Mouse (Mus musculus) myocyte (in vitro differentiated cells): ENCODE measurements at regions not wholly inside any gene's neighbourhood (a gene's known extent, or its start where the extent isn't known, plus 50 kb on each side); places are given as distances from the start of the nearest gene placed in this dataset.

ENCODE experiments used
- E2F4 ChIP-seq: IDR thresholded peaks from one replicate; pipeline ENCODE4 v1.6.1; 2011; ENCODE audit warnings: mild to moderate bottlenecking, control low read depth, moderate library complexity; ENCODE audit not compliant: insufficient read depth
- MYOD1 ChIP-seq, 3 experiments: IDR thresholded peaks; one replicate each; pipeline ENCODE4 v1.6.1; 2011; ENCODE audit warnings: control low read depth in 2 of 3, low read depth in 2 of 3, mild to moderate bottlenecking in 2 of 3, moderate library complexity in 1 of 3; ENCODE audit not compliant: insufficient read length in 2 of 3, control insufficient read depth in 1 of 3
- POLR2A ChIP-seq: IDR thresholded peaks from one replicate; pipeline ENCODE4 v1.6.1; 2011; ENCODE audit warnings: low read depth, mild to moderate bottlenecking, control low read depth, moderate library complexity; ENCODE audit not compliant: insufficient read length
- POLR2AphosphoS2 ChIP-seq: IDR thresholded peaks from one replicate; pipeline ENCODE4 v1.6.1; 2011; ENCODE audit warnings: low read depth, control low read depth; ENCODE audit not compliant: insufficient read length
- SRF ChIP-seq: IDR thresholded peaks from one replicate; pipeline ENCODE4 v1.6.1; 2011; ENCODE audit warnings: low read depth; ENCODE audit not compliant: control insufficient read depth, insufficient read length

- no peak for TF ChIP-seq POLR2AphosphoS2
- TF ChIP-seq SRF, result no peak
- no peak for TF ChIP-seq POLR2A
- TF ChIP-seq MYOD1 (IDR thresholded peaks at IDR 0.05; ENCODE audit: control insufficient read depth in 1 of 3, insufficient read length in 2 of 3, low read depth in 2 of 3), result no peak
- TF ChIP-seq E2F4, result no peak
Observed at GRCm38 (mm10) chr1:98350095-98350549, 70.8 kb upstream of the Slco6d1 start.
